Mouse (Mus musculus) layer of hippocampus, postnatal 10 days (tissue): ENCODE data around the gene Slc5a10. TPM values are rescaled to one million over a fixed set of nuclear protein-coding genes. Genes with fewer than 3 reads are reported as not detected.

Source experiments
- total RNA-seq, 2 experiments: library from RNA; stranded (reverse); gene quantifications; 2 replicates each; pipeline ENCODE4 v1.2.3; 2021

The Slc5a10 gene
- total RNA-seq, 2 experiments from 2014 or later = 0.69 TPM; not detected in 1

Other genes with a start within 250 kb of the Slc5a10 start
- gene Mfap4, start 235.4 kb downstream of the Slc5a10 start, total RNA-seq = 10 to 100 TPM; 10.6 to 11.2 TPM
- gene Mapk7, start 226.4 kb downstream of the Slc5a10 start, total RNA-seq = 10 to 100 TPM; 46.0 to 51.1 TPM
- gene B9d1, start 215.7 kb downstream of the Slc5a10 start, total RNA-seq = 10 to 100 TPM; 30.8 to 34.2 TPM
- 100 to 1,000 TPM; 129 to 132 TPM for gene Epn2, start 141.1 kb downstream of the Slc5a10 start, total RNA-seq
- 10 to 100 TPM in 1 of 2 experiments, 1 to 10 TPM in 1; 9.6 to 10.4 TPM for gene Grap, start 67.6 kb downstream of the Slc5a10 start, total RNA-seq
- gene Fam83g, start 36.7 kb downstream of the Slc5a10 start, total RNA-seq = not detected
- 10 to 100 TPM; 38.3 to 41.0 TPM for gene Prpsap2, start 41.3 kb upstream of the Slc5a10 start, total RNA-seq
- gene Ulk2, start 134.2 kb upstream of the Slc5a10 start, total RNA-seq = 100 to 1,000 TPM in 1 of 2 experiments, 10 to 100 TPM in 1; 96.7 to 100 TPM
- gene Akap10, start 209.4 kb upstream of the Slc5a10 start, total RNA-seq = 10 to 100 TPM; 26.4 to 31.2 TPM
- 10 to 100 TPM; 38.6 to 39.0 TPM for gene Specc1, start 235.9 kb upstream of the Slc5a10 start, total RNA-seq